Mouse (Mus musculus) bone marrow, adult 2 months (tissue): ENCODE data around the gene Oaz2. TPM values are rescaled to one million over a fixed set of nuclear protein-coding genes. Genes with fewer than 3 reads are reported as not detected.

ENCODE experiments used
- H3K27ac ChIP-seq: fragments of 200-500 bp; 2 replicates; pipeline ENCODE4 v1.5.1; 2012; ENCODE audit warnings: low read depth, mild to moderate bottlenecking, control low read depth, inconsistent platforms, low read length; ENCODE audit not compliant: control insufficient read depth, poor library complexity, insufficient read depth
- H3K4me1 ChIP-seq: fragments of 200-500 bp; 2 replicates; pipeline ENCODE4 v1.6.1; 2011; ENCODE audit warnings: low read length; ENCODE audit not compliant: control insufficient read depth, insufficient read depth
- H3K4me3 ChIP-seq: fragments of 200-500 bp; replicated peaks from 2 replicates; pipeline ENCODE3; 2011; ENCODE audit warnings: mild to moderate bottlenecking, low read depth, low read length, control low read depth; ENCODE audit not compliant: control insufficient read depth
- CTCF ChIP-seq: fragments of 200-500 bp; IDR thresholded peaks from 2 replicates; pipeline ENCODE4 v1.5.1; 2011; ENCODE audit warnings: low read length, control low read depth; ENCODE audit not compliant: control insufficient read depth, insufficient read depth
- POLR2A ChIP-seq: fragments of 200-500 bp; IDR thresholded peaks from 2 replicates; pipeline ENCODE4 v1.6.1; 2011; ENCODE audit warnings: low read depth, mild to moderate bottlenecking, control low read depth, low read length, borderline replicate concordance; ENCODE audit not compliant: control insufficient read depth
- WGBS: fragments of 180-500 bp; shearing (Covaris S2); methylation state at CpG from one replicate; pipeline ENCODE4 v1.1.7; 2018; 5-methylcytosine and 5-hydroxymethylcytosine counted together
- polyA plus RNA-seq: library from polyadenylated mRNA; stranded (reverse); fragments of >200 nt; gene quantifications from 2 replicates; pipeline ENCODE4 v1.2.4, GENCODE M21; 2011; ENCODE audit warnings: low replicate concordance; ENCODE audit not compliant: missing spikeins, insufficient read depth, insufficient read length

Gene Oaz2
- polyA plus RNA-seq, 1 experiment, result 34.0 TPM

GRCm38 (mm10) chr9:65703926-65704595 lies 36.3 kb downstream of the Oaz2 start:
- TF ChIP-seq CTCF (no peak), POLR2A (no peak)
- WGBS, result 92% methylated on average over 24 of the region's 24 CpGs
- Histone ChIP-seq H3K4me1 (no peaks in the 10 kb centered on the region), H3K27ac (no peak overlapping the region), H3K4me3 (no peak overlapping the region)

GRCm38 (mm10) chr9:65718195-65718594 lies 50.4 kb downstream of the Oaz2 start:
- Histone ChIP-seq H3K4me1 (no peaks in the 10 kb centered on the region), H3K27ac (no peak overlapping the region), H3K4me3 (no peak overlapping the region)
- no peak for TF ChIP-seq POLR2A
- TF ChIP-seq CTCF, result no peak
- 75% methylated on average over 5 of the region's 5 CpGs for WGBS

GRCm38 (mm10) chr9:65721161-65721566 lies 53.4 kb downstream of the Oaz2 start:
- Histone ChIP-seq H3K4me1 (no peaks in the 10 kb centered on the region), H3K27ac (no peak overlapping the region), H3K4me3 (no peak overlapping the region)
- TF ChIP-seq CTCF (no peak), POLR2A (no peak)
- 87% methylated on average over 10 of the region's 10 CpGs for WGBS

- Histone ChIP-seq H3K4me3 (no peak overlapping the region), H3K4me1 (no peaks in the 10 kb centered on the region; the same call in 1 of the 2 replicates), H3K27ac (no peak overlapping the region)
- TF ChIP-seq CTCF (no peak), POLR2A (no peak)
- WGBS, result 88% methylated on average over 8 of the region's 8 CpGs
Observed at GRCm38 (mm10) chr9:65724471-65725290, 56.9 kb downstream of the Oaz2 start.

GRCm38 (mm10) chr9:65725291-65725622 lies 57.5 kb downstream of the Oaz2 start:
- H3K4me1 ChIP-seq, result no peaks in the 10 kb centered on the region; the same call in 1 of the 2 replicates
- no peak for TF ChIP-seq CTCF
- no peak for TF ChIP-seq POLR2A
- WGBS, result 64% methylated on average over 4 of the region's 4 CpGs
- no peak overlapping the region for H3K27ac ChIP-seq
- no peak overlapping the region for H3K4me3 ChIP-seq

GRCm38 (mm10) chr9:65726431-65726830 lies 58.6 kb downstream of the Oaz2 start:
- TF ChIP-seq CTCF (no peak), POLR2A (no peak)
- no peak overlapping the region for H3K4me3 ChIP-seq
- H3K4me1 ChIP-seq, result no peaks in the 10 kb centered on the region; the same call in 1 of the 2 replicates
- H3K27ac ChIP-seq, result no peak overlapping the region
- 80% methylated on average over 3 of the region's 3 CpGs for WGBS

GRCm38 (mm10) chr9:65727491-65727890 lies 59.7 kb downstream of the Oaz2 start:
- H3K27ac ChIP-seq, result no peak overlapping the region
- no peak for TF ChIP-seq CTCF
- no peak for TF ChIP-seq POLR2A
- H3K4me1 ChIP-seq, result no peaks in the 10 kb centered on the region; the same call in 1 of the 2 replicates
- WGBS, result 38% methylated on average over 4 of the region's 4 CpGs
- H3K4me3 ChIP-seq, result no peak overlapping the region

GRCm38 (mm10) chr9:65728588-65728987 lies 60.8 kb downstream of the Oaz2 start:
- no peaks in the 10 kb centered on the region; the same call in 1 of the 2 replicates for H3K4me1 ChIP-seq
- H3K4me3 ChIP-seq, result no peak overlapping the region
- TF ChIP-seq POLR2A, result no peak
- TF ChIP-seq CTCF, result no peak
- 92% methylated on average over 6 of the region's 6 CpGs for WGBS
- H3K27ac ChIP-seq, result no peak overlapping the region
